In genomic region chr5:136796917-136797316, GRCm38 (mm10) we compare ENCODE assay signal across 16 mouse cellular contexts.
DNase-seq lines count a peak whose midpoint lies in the region; ATAC-seq and TF ChIP-seq lines count a peak whose summit lies in the region.
"Had no signal": no experiment of that assay in that cellular context is flagged by ENCODE, and none has a peak within 500 bp of the region (broad histone marks: within the 10 kb centered on the region; RNA-seq: fewer than 3 reads in every experiment).

No protein-coding gene starts in this region.

- intact Hi-C loops in heart, postnatal 25 days (cut with DNase I): no loop called here

- H3K27ac ChIP-seq in heart, embryonic 15.5 days: no peak overlapping the region
- H3K27ac ChIP-seq in lung, embryonic 14.5 days (ENCODE audit: low read depth): peak overlapping the region; percentile 43; the same call in 1 of the 2 replicates
- H3K27ac ChIP-seq in bone marrow, adult 2 months (ENCODE audit: control insufficient read depth, insufficient read depth, low read depth, low read length, poor library complexity): 0 out of 2 replicates have a peak overlapping the region, but pooled peaks have one; percentile 12
- H3K27ac ChIP-seq in intestine, embryonic 16.5 days (ENCODE audit: low read length): no peak overlapping the region
- H3K27ac ChIP-seq: hindbrain, postnatal 0 days; liver, embryonic 12.5 days; neural tube, embryonic 13.5 days had no signal

- no peak overlapping the region for H3K4me2 ChIP-seq in heart, embryonic 15.5 days
- H3K4me2 ChIP-seq in lung, embryonic 14.5 days: no peak overlapping the region
- H3K4me2 ChIP-seq in intestine, embryonic 16.5 days (ENCODE audit: low read depth, low read length): no peak overlapping the region
- H3K4me2 ChIP-seq: liver, embryonic 12.5 days; neural tube, embryonic 13.5 days had no signal

- no peak for TF ChIP-seq POLR2A in bone marrow, adult 2 months (IDR thresholded peaks at IDR 0.05; ENCODE audit: borderline replicate concordance, control insufficient read depth, low read depth, low read length)

- WGBS in heart, embryonic 15.5 days: 35% methylated on average over 2 of the region's 2 CpGs
- WGBS in lung, embryonic 14.5 days: 4% methylated on average over 2 of the region's 2 CpGs
- 24% methylated on average over 2 of the region's 2 CpGs for WGBS in bone marrow, adult 2 months
- WGBS in intestine, embryonic 16.5 days: 19% methylated on average over 2 of the region's 2 CpGs

- no peak for TF ChIP-seq CTCF in lung, embryonic 14.5 days (IDR thresholded peaks at IDR 0.05; ENCODE audit: low read depth)
- TF ChIP-seq CTCF in bone marrow, adult 2 months (IDR thresholded peaks at IDR 0.05; ENCODE audit: control insufficient read depth, insufficient read depth, low read length): no peak

- no peak overlapping the region for H3K9ac ChIP-seq in heart, embryonic 15.5 days
- H3K9ac ChIP-seq in lung, embryonic 14.5 days: no peak overlapping the region
- no peak overlapping the region for H3K9ac ChIP-seq in intestine, embryonic 16.5 days (ENCODE audit: low read depth, low read length)
- H3K9ac ChIP-seq: liver, embryonic 12.5 days; neural tube, embryonic 13.5 days had no signal

- no peaks in the 10 kb centered on the region; the same call in 1 of the 2 replicates for H3K27me3 ChIP-seq in heart, embryonic 15.5 days
- H3K27me3 ChIP-seq in lung, embryonic 14.5 days (ENCODE audit: insufficient read depth, low read length): no peaks in the 10 kb centered on the region
- H3K27me3 ChIP-seq in intestine, embryonic 16.5 days (replicated peaks; ENCODE audit: control insufficient read depth, insufficient read depth, low read length): no peaks in the 10 kb centered on the region
- H3K27me3 ChIP-seq: liver, embryonic 12.5 days; neural tube, embryonic 13.5 days had no signal

- ATAC-seq in heart, embryonic 15.5 days (replicated peaks; ENCODE audit: insufficient number of reproducible peaks, insufficient read depth, low FRiP score, low read depth): 0 out of 2 replicates have a peak, but pooled peaks have one; percentile 24
- ATAC-seq in lung, embryonic 14.5 days (ENCODE audit: insufficient read depth): peak; percentile 55; the same call in 1 of the 2 replicates
- ATAC-seq in intestine, embryonic 16.5 days: peak; percentile 23; the same call in 1 of the 2 replicates
- ATAC-seq: hindbrain, postnatal 0 days; liver, embryonic 12.5 days had no signal

- no peak overlapping the region for H3K4me3 ChIP-seq in heart, embryonic 15.5 days
- no peak overlapping the region for H3K4me3 ChIP-seq in lung, embryonic 14.5 days (ENCODE audit: low read depth, low read length)
- no peak overlapping the region for H3K4me3 ChIP-seq in bone marrow, adult 2 months (replicated peaks; ENCODE audit: control insufficient read depth, low read depth, low read length)
- no peak overlapping the region for H3K4me3 ChIP-seq in intestine, embryonic 16.5 days (ENCODE audit: low read length)
- H3K4me3 ChIP-seq: liver, embryonic 12.5 days; neural tube, embryonic 13.5 days had no signal

- H3K4me1 ChIP-seq in heart, embryonic 15.5 days (replicated peaks): peaks cover 4% of the 10 kb centered on the region
- 0 out of 2 replicates have a peak, but pooled peaks cover 5% of the 10 kb centered on the region for H3K4me1 ChIP-seq in lung, embryonic 14.5 days (ENCODE audit: insufficient read depth)
- no peaks in the 10 kb centered on the region for H3K4me1 ChIP-seq in bone marrow, adult 2 months (ENCODE audit: control insufficient read depth, insufficient read depth, low read length)
- H3K4me1 ChIP-seq in intestine, embryonic 16.5 days (ENCODE audit: control insufficient read depth, insufficient read depth, low read length): peaks cover 3% of the 10 kb centered on the region; the same call in 1 of the 2 replicates

- DNase-seq in heart, postnatal 25 days (ENCODE audit: low spot score): no peak
- no peak for DNase-seq in lung, embryonic 14.5 days
- DNase-seq in lung, postnatal 14 days: no peak
- DNase-seq in adrenal gland, adult 2 months: no peak
- no peak for DNase-seq in gastrocnemius, postnatal 25 days
- DNase-seq: adrenal gland, postnatal 36 days; heart, postnatal 10 days; lung, postnatal 4 days; retina, postnatal 1 day; thymus, adult 18-20 months had no signal

- no peaks in the 10 kb centered on the region for H3K36me3 ChIP-seq in heart, embryonic 15.5 days
- H3K36me3 ChIP-seq in lung, embryonic 14.5 days (ENCODE audit: insufficient read depth): no peaks in the 10 kb centered on the region
- no peaks in the 10 kb centered on the region for H3K36me3 ChIP-seq in intestine, embryonic 16.5 days (ENCODE audit: control insufficient read depth, insufficient read depth, low read length)
- H3K36me3 ChIP-seq: liver, embryonic 12.5 days; neural tube, embryonic 13.5 days had no signal

- no peaks in the 10 kb centered on the region for H3K9me3 ChIP-seq in heart, embryonic 15.5 days (replicated peaks)
- no peaks in the 10 kb centered on the region for H3K9me3 ChIP-seq in lung, embryonic 14.5 days (ENCODE audit: low read depth, low read length)
- no peaks in the 10 kb centered on the region for H3K9me3 ChIP-seq in intestine, embryonic 16.5 days (ENCODE audit: control insufficient read depth, low read length)
- H3K9me3 ChIP-seq: liver, embryonic 12.5 days; neural tube, embryonic 13.5 days had no signal

Comparison
In these comparisons a context has a peak if more than half of its experiments do, and no peak if none do; other contexts are left out.
1. H3K27ac ChIP-seq: peak in lung, embryonic 14.5 days (single experiment) and bone marrow, adult 2 months (single experiment); none in heart, embryonic 15.5 days (single experiment) and intestine, embryonic 16.5 days (single experiment).
2. Peak in every context shown above with its lines, with median percentiles within 50 percentile points of each other: ATAC-seq.